Mouse (Mus musculus) liver, adult 2 months (tissue): Measurements from ENCODE around the gene Psma7.

Source experiments
- CTCF ChIP-seq: fragments of 200-500 bp; IDR thresholded peaks from 2 replicates; pipeline ENCODE4 v1.5.1; 2011; ENCODE audit warnings: low read depth, low read length, control low read depth
- POLR2A ChIP-seq: fragments of 200-500 bp; IDR thresholded peaks from 2 replicates; pipeline ENCODE4 v1.6.1; 2011; ENCODE audit warnings: low read length, control low read depth; ENCODE audit not compliant: insufficient read depth; ENCODE audit errors: extremely low read depth

GRCm38 (mm10) chr2:180041577-180042255, 517 bp downstream of the Psma7 start:
- TF ChIP-seq CTCF = no peak
- TF ChIP-seq POLR2A = no peak
